8 mouse cellular contexts compared by ENCODE assay signal in the genomic region with DNA sequence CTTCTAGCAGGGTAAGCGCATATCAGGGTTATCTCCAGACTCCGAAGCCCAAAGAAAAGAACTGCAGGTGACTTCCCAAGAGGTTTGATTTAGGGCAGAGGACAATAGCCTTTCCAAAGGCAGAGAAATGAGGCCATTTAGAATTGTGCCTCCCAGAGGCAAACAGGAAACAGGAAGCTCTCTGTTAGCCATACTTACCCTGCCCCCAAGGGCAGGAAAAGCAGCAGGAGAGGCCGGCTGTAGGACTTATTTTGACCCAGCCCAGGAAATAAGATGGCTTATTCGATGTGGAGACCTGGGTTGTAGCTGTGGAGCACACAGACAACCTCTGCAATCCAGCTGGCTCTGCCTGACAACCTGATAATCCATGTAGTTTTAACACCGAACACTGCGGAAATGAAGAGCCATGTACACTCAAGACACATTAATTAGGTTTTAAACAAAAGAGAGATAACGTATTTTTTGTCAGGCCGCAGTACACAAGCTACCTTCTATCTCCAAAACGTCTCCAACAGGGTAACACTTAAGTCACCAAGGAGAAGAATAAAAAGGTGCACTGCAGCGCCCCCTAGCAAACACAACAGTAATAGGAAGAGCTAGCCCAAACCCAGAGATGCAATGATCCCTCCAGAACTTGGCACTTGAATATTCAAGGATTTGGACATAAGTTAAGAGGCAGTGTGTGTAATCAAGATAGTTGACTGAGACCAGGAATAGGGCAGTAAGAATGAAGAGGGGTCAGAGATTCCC.
DNase-seq lines count a peak whose midpoint lies in the region; ATAC-seq and TF ChIP-seq lines count a peak whose summit lies in the region.

No protein-coding gene starts in this region.

- H3K4me1 ChIP-seq in heart, embryonic 11.5 days (ENCODE audit: control insufficient read depth, insufficient read depth, low read length), result no peaks in the 10 kb centered on the region
- H3K4me1 ChIP-seq in E14TG2a.4 (replicated peaks; ENCODE audit: low read depth, low read length), result peaks cover 12% of the 10 kb centered on the region
- H3K4me1 ChIP-seq in forebrain, embryonic 10.5 days, result no peaks in the 10 kb centered on the region

- H3K9ac ChIP-seq in heart, embryonic 11.5 days (ENCODE audit: low read depth, low read length), result no peak overlapping the region

- ATAC-seq in heart, embryonic 11.5 days (replicated peaks; ENCODE audit: insufficient number of reproducible peaks, low FRiP score, low TSS enrichment), result no peak

- H3K27ac ChIP-seq in heart, embryonic 11.5 days (ENCODE audit: low read depth, low read length), result no peak overlapping the region
- no peak overlapping the region for H3K27ac ChIP-seq in forebrain, embryonic 10.5 days

- peak; percentile 55 to 78 for DNase-seq in heart, adult 18-20 months
- DNase-seq in c-Kit-positive CD71-negative TER-119-negative erythroid progenitor cells, embryonic 14.5 days (ENCODE audit: low read depth), result peak; percentile 25
- DNase-seq in kidney, postnatal 14 days, result peak; percentile 24
- DNase-seq in frontal cortex, postnatal 14 days (ENCODE audit: low spot score in 2 of 2), result no peak
- no peak for DNase-seq in forebrain, embryonic 10.5 days (ENCODE audit: extremely low spot score, low spot score)
- DNase-seq in Muller cell, postnatal 12 days (ENCODE audit: inconsistent ontology term), result no peak

- no peak overlapping the region for H3K4me2 ChIP-seq in heart, embryonic 11.5 days

- peak; percentile 54 for TF ChIP-seq CTCF in E14TG2a.4 (conservative IDR thresholded peaks at IDR 0.05; ENCODE audit: low read length)

- no peak overlapping the region for H3K4me3 ChIP-seq in heart, embryonic 11.5 days (ENCODE audit: low read depth, low read length)
- H3K4me3 ChIP-seq in E14TG2a.4 (replicated peaks; ENCODE audit: low read length), result no peak overlapping the region
- H3K4me3 ChIP-seq in forebrain, embryonic 10.5 days, result no peak overlapping the region

- no peaks in the 10 kb centered on the region for H3K27me3 ChIP-seq in heart, embryonic 11.5 days (ENCODE audit: control insufficient read depth, insufficient read depth, low read length)
- H3K27me3 ChIP-seq in E14TG2a.4 (ENCODE audit: insufficient read depth, low read length), result no peaks in the 10 kb centered on the region
- no peaks in the 10 kb centered on the region for H3K27me3 ChIP-seq in forebrain, embryonic 10.5 days (ENCODE audit: poor library complexity, severe bottlenecking)

- H3K36me3 ChIP-seq in heart, embryonic 11.5 days (ENCODE audit: control insufficient read depth, insufficient read depth, low read length), result no peaks in the 10 kb centered on the region
- no peaks in the 10 kb centered on the region for H3K36me3 ChIP-seq in E14TG2a.4 (ENCODE audit: insufficient read depth, low read length)
- H3K36me3 ChIP-seq in forebrain, embryonic 10.5 days (replicated peaks), result no peaks in the 10 kb centered on the region

- H3K9me3 ChIP-seq in heart, embryonic 11.5 days (replicated peaks; ENCODE audit: control insufficient read depth, low read length), result no peaks in the 10 kb centered on the region
- peaks cover 4% of the 10 kb centered on the region; the same call in 1 of the 2 replicates for H3K9me3 ChIP-seq in E14TG2a.4 (ENCODE audit: low read length)
- H3K9me3 ChIP-seq in forebrain, embryonic 10.5 days, result 0 out of 2 replicates have a peak, but pooled peaks cover 8% of the 10 kb centered on the region

- 51% methylated on average over 10 of the region's 10 CpGs for WGBS in heart, embryonic 11.5 days (ENCODE audit: insufficient replicate concordance)
- WGBS in forebrain, embryonic 10.5 days, result 71% methylated on average over 10 of the region's 10 CpGs

Comparison
In these comparisons a context has a peak if more than half of its experiments do, and no peak if none do; other contexts are left out.
1. DNase-seq: peak in heart, adult 18-20 months (2 of 2), c-Kit-positive CD71-negative TER-119-negative erythroid progenitor cells, embryonic 14.5 days (single experiment) and kidney, postnatal 14 days (single experiment); none in frontal cortex, postnatal 14 days (0 of 2), forebrain, embryonic 10.5 days (single experiment) and Muller cell, postnatal 12 days (single experiment).